Mouse (Mus musculus): ENCODE data around the gene Arhgap40. TPM values are rescaled to one million over a fixed set of nuclear protein-coding genes. Genes with fewer than 3 reads are reported as not detected.

The Arhgap40 gene
- polyA plus RNA-seq, 1 experiment from 2014 or later, result not detected

DNA sequence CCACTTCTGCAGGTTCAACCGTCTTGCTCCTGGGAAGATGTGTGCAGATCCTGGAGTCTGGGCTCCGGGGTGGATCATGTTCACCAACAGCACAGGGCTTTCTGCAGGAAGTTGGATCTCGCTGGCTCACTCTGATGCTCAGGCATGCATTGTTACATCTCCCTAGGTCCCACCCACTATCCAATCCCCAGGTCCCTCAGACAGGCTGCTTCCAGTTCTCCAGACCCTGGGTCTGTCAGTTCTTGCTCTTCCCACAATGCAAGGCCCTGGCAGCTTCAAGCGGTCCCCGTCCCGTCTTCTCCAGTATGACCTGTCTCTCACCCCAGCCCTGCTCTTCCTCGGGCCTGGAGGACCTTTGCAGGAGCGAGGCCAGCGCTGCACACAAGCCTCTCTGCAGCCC is 48.2 kb downstream of the Arhgap40 start:
- H3K27me3 ChIP-seq (ENCODE audit: insufficient read depth, low read length), result 0 out of 2 replicates have a peak, but pooled peaks cover 4% of the 10 kb centered on the region
- H3K9me3 ChIP-seq (ENCODE audit: low read depth, low read length), result no peaks in the 10 kb centered on the region
- no peak overlapping the region for H3K4me3 ChIP-seq (ENCODE audit: low read depth, low read length)
- no peaks in the 10 kb centered on the region for H3K4me1 ChIP-seq (ENCODE audit: insufficient read depth)
- H3K27ac ChIP-seq (ENCODE audit: low read depth), result no peak overlapping the region
- ATAC-seq (ENCODE audit: insufficient read depth) (no peak), DNase-seq (no peak)
- no peak overlapping the region for H3K9ac ChIP-seq
- WGBS, result 14% methylated on average over 9 of the region's 9 CpGs
- TF ChIP-seq CTCF (IDR thresholded peaks at IDR 0.05; ENCODE audit: low read depth), result no peak
- no peak overlapping the region for H3K4me2 ChIP-seq
- H3K36me3 ChIP-seq (ENCODE audit: insufficient read depth), result no peaks in the 10 kb centered on the region

DNA sequence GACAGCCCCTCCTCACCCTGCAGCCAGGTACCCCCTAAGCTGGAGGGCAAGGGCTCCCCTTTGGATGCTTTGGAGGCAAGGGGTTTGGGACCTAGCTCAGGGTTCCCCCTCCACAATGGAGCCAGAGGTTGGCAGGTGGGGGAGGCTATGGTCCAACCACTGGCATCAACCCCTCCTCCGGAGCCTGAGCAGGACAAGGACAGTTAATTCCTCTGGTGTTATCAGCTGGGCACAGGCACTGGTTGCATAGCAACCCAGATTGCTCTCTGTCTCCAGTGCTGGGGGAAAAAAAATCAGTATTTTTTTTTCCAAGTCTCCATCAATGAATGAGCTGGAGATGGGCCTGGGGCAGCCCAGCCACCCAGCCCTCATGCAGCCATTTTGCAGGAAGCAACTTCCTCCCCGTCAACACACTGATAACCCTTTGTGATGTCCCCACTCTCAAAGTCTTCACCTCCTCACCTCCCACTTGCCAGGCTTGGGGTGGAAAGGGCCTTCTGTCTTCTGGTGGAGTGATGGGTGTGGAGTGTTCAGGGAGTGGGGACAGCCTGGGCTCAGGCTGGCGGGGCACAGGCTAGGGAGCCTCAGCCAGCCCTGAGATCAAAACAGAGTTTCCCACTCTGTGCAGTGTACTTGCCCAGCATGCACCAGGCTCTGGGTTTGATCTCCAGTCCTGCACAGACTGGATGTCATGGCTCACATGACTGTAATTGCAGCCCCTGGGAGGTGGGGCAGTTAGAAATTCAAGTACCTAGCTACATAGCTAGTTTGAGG is 49.0 kb downstream of the Arhgap40 start:
- ATAC-seq (ENCODE audit: insufficient read depth) (no peak), DNase-seq (no peak)
- Histone ChIP-seq H3K9ac (no peak overlapping the region), H3K36me3 (ENCODE audit: insufficient read depth) (no peaks in the 10 kb centered on the region), H3K27ac (ENCODE audit: low read depth) (no peak overlapping the region), H3K4me1 (ENCODE audit: insufficient read depth) (no peaks in the 10 kb centered on the region), H3K9me3 (ENCODE audit: low read depth, low read length) (no peaks in the 10 kb centered on the region), H3K4me2 (no peak overlapping the region), H3K27me3 (ENCODE audit: insufficient read depth, low read length) (no peaks in the 10 kb centered on the region), H3K4me3 (ENCODE audit: low read depth, low read length) (no peak overlapping the region)
- 35% methylated on average over 3 of the region's 3 CpGs for WGBS
- no peak for TF ChIP-seq CTCF (IDR thresholded peaks at IDR 0.05; ENCODE audit: low read depth)

DNA sequence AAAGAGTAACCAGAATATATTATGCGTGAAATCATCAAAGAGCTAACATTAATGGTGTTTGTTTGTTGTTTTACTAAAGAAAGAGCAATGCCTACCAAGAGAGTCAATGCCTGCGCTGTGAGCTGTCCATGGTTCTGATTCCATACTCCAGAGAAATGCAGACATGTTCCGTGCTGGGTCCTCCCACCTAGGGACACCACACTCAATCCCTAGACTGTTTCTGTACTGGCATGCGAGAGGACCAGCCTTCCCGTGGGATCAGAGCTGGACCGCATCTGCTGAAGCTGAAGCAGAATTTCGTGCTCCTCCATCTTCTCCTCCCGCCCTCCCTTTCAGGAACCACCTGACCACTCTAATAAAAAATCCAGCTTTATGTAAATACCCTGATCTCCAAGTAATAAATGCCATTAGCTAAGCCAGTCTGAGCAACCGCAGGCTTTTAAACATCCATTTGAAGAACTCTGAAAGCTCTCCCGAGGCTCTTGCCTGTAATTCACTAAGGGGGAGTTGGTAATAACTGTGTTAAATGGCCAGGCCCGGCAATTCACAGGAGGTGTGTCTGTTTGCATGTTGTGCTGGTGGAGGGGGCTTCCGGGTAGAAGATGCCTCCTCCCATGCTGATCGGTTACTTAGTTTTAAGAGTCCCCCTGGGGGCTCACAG is 58.0 kb downstream of the Arhgap40 start:
- 27% methylated on average over 13 of the region's 13 CpGs for WGBS

DNA sequence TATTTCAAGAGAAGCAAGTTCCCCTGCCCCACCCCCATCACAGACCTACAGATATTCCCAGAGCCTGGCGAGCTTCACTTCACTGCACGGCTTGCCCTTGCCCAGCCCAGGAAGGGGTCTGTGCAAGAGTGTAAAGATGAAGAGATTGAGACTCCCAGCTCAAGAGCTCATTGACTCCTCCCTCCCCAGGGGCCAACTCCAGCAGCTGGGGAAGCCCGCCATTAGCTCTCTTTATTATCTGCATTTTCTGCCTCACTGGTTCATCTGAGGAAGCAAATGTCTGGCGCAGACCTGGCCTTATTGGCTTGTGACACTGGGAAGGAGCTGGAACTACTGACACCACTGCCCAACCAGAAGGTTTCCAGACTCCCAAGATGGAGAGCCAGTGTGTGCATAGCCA is 67.4 kb downstream of the Arhgap40 start:
- no peak overlapping the region for H3K9ac ChIP-seq
- no peak for DNase-seq
- H3K27me3 ChIP-seq (ENCODE audit: insufficient read depth, low read length), result no peaks in the 10 kb centered on the region
- H3K4me2 ChIP-seq, result no peak overlapping the region
- no peaks in the 10 kb centered on the region for H3K36me3 ChIP-seq (ENCODE audit: insufficient read depth)
- H3K9me3 ChIP-seq (ENCODE audit: low read depth, low read length), result no peaks in the 10 kb centered on the region
- TF ChIP-seq CTCF (IDR thresholded peaks at IDR 0.05; ENCODE audit: low read depth), result no peak
- no peak overlapping the region for H3K4me3 ChIP-seq (ENCODE audit: low read depth, low read length)
- H3K4me1 ChIP-seq (ENCODE audit: insufficient read depth), result no peaks in the 10 kb centered on the region
- WGBS, result 67% methylated on average over 4 of the region's 4 CpGs
- H3K27ac ChIP-seq (ENCODE audit: low read depth), result no peak overlapping the region
- ATAC-seq (ENCODE audit: insufficient read depth), result no peak

More for the DNA sequence above, 58.0 kb downstream of the Arhgap40 start:
- peak; percentile 95 for DNase-seq
- Histone ChIP-seq H3K27ac (ENCODE audit: low read depth) (no peak overlapping the region), H3K9ac (no peak overlapping the region), H3K4me2 (no peak overlapping the region), H3K4me3 (ENCODE audit: low read depth, low read length) (no peak overlapping the region), H3K27me3 (ENCODE audit: insufficient read depth, low read length) (no peaks in the 10 kb centered on the region), H3K9me3 (ENCODE audit: low read depth, low read length) (no peaks in the 10 kb centered on the region), H3K4me1 (ENCODE audit: insufficient read depth) (no peaks in the 10 kb centered on the region), H3K36me3 (ENCODE audit: insufficient read depth) (no peaks in the 10 kb centered on the region)
- ATAC-seq (ENCODE audit: insufficient read depth), result peak; percentile 63; the same call in 1 of the 2 replicates
- no peak for TF ChIP-seq CTCF (IDR thresholded peaks at IDR 0.05; ENCODE audit: low read depth)

DNA sequence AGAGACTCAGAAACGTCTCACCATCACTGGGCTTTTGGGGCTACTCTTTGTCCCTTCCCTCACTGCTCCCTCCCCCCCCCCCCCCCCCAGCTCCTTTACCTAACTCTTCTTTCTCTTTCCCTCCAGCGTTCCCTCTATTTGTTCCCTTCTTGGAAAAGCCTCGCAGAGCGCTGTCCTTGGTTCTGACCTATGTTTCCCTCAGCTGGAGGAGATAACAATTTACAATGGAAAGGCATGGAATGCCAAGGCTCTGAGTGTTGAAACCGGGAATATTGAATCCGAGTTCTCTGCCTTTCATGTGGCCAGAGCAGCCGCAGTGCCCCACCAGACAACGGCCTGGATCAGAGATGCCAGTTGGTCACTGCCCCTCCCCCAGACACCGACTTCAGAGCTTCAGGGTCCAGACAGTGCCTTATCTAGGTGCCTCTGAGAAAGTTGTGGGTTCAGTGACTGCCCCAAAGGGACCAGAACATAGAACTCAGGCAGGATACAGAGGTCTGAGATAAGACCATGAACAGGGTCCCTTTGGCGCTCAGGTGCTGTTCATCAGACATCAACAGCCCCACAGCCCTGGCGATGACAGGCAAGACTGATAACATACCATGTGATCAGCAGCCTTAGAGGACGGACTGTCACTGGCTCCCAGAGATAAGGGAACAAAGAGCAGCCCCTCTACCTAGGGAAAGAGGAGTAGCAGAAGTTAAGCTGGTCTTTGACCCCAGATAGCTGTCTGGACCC is 72.2 kb downstream of the Arhgap40 start:
- no peak overlapping the region for H3K4me3 ChIP-seq (ENCODE audit: low read depth, low read length)
- TF ChIP-seq CTCF (IDR thresholded peaks at IDR 0.05; ENCODE audit: low read depth), result no peak
- DNase-seq (peak; percentile 91), ATAC-seq (ENCODE audit: insufficient read depth) (no peak; the same call in 1 of the 2 replicates)
- no peaks in the 10 kb centered on the region for H3K9me3 ChIP-seq (ENCODE audit: low read depth, low read length)
- no peaks in the 10 kb centered on the region for H3K27me3 ChIP-seq (ENCODE audit: insufficient read depth, low read length)
- no peaks in the 10 kb centered on the region for H3K36me3 ChIP-seq (ENCODE audit: insufficient read depth)
- no peaks in the 10 kb centered on the region for H3K4me1 ChIP-seq (ENCODE audit: insufficient read depth)
- H3K9ac ChIP-seq, result no peak overlapping the region
- WGBS, result 7% methylated on average over 12 of the region's 12 CpGs
- H3K27ac ChIP-seq (ENCODE audit: low read depth), result no peak overlapping the region
- H3K4me2 ChIP-seq, result no peak overlapping the region

DNA sequence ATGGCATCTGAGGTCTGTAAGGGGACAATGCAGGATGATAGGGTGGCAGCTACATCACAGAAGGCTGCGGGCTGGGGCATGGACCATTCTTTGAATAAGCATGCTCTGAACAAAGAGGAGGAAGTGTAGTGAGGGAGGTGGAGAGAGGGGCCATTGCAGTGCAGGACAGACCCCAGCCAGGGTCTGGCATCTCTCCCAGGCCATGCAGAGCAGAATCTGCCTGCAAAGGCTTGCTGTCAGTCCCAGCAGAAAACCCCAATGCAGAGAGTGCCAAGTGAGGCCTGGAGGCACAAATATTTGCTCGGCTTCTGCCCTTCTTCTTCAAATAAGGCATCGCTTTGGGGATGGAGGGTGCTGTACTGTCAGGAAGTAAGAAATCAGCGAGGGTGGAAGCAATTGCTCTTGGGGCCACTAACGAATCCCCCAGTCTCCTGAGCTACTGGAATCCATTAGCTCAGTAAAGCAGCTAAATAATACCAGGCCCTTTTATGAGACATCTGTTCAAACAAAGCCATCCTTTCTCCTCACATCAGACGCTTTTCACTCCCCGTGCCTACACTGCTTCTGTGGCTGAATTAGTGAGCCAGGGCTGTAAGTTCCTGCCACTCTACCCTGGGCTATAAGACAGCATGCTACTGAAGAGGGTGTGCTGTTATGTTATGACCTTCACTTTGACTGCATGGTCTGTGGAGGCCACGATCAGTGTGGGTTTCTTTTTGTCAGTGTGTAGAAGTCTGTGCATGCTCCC is 76.1 kb downstream of the Arhgap40 start:
- Histone ChIP-seq H3K4me1 (ENCODE audit: insufficient read depth) (no peaks in the 10 kb centered on the region), H3K4me3 (ENCODE audit: low read depth, low read length) (no peak overlapping the region), H3K4me2 (no peak overlapping the region), H3K9ac (no peak overlapping the region), H3K36me3 (ENCODE audit: insufficient read depth) (no peaks in the 10 kb centered on the region), H3K27ac (ENCODE audit: low read depth) (no peak overlapping the region), H3K27me3 (ENCODE audit: insufficient read depth, low read length) (no peaks in the 10 kb centered on the region), H3K9me3 (ENCODE audit: low read depth, low read length) (no peaks in the 10 kb centered on the region)
- no peak for ATAC-seq (ENCODE audit: insufficient read depth)
- DNase-seq, result no peak
- TF ChIP-seq CTCF (IDR thresholded peaks at IDR 0.05; ENCODE audit: low read depth), result no peak
- 47% methylated on average over 8 of the region's 8 CpGs for WGBS

Measured in lung, embryonic 14.5 days (tissue).